Mouse (Mus musculus): ENCODE results near the gene Gm16867.
"Not testable (repeated sequence)": the region's sequence is repeated elsewhere in the genome, so short reads cannot be mapped to it uniquely, and the experiment has no call there.

DNA sequence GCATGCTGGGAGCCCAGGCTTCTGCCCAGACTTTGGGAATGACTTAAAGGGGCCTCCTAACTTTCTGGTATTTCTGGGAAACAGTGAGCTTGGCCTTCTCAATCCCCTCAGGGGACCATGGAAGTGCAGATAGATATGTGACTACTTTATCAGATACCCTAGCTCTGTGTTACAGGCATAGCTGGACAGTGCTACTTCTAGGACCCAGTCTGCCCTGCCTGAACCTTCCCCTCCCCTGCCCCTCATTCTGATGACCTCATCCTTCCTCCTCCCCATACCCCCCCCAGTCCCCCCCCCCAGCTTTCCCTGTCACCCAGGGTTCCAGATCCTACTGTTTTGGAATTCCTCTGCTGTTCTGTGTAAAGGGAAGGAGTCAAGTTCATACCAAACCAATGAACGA is 56.2 kb downstream of the Gm16867 start:
- not testable (repeated sequence) for TF ChIP-seq TBP (conservative IDR thresholded peaks at IDR 0.05; ENCODE audit: low read depth, low read length); POLR2AphosphoS2 (IDR thresholded peaks at IDR 0.05; ENCODE audit: low read depth, low read length); EP300 (IDR thresholded peaks at IDR 0.05; ENCODE audit: low read length); CTCF (conservative IDR thresholded peaks at IDR 0.05 in 1 of 2, IDR thresholded peaks at IDR 0.05 in 1 of 2; ENCODE audit: low read depth in 2 of 2, low read length in 2 of 2); POLR2A (IDR thresholded peaks at IDR 0.05; ENCODE audit: low read depth, low read length); JUND (conservative IDR thresholded peaks at IDR 0.05; ENCODE audit: low read depth, low read length); MYC (IDR thresholded peaks at IDR 0.05; ENCODE audit: low read depth, low read length); TCF12 (IDR thresholded peaks at IDR 0.05; ENCODE audit: low read depth, low read length); NELFE (IDR thresholded peaks at IDR 0.05; ENCODE audit: low read depth, low read length); MXI1 (IDR thresholded peaks at IDR 0.05; ENCODE audit: low read depth, low read length); MEF2A (IDR thresholded peaks at IDR 0.05; ENCODE audit: borderline replicate concordance, low read depth, low read length)
